Mouse (Mus musculus) forebrain, postnatal 0 days (tissue): ENCODE measurements around the gene Lsamp. TPM values are rescaled to one million over a fixed set of nuclear protein-coding genes. Genes with fewer than 3 reads are reported as not detected.

ENCODE experiments used
- ATAC-seq: fragments of 200-750 bp; cut with Nextera tagmentation; 2 replicates; pipeline ENCODE4 v1.8.0; 2017; ENCODE audit warnings: mild to moderate bottlenecking, moderate library complexity
- DNase-seq: peaks from one replicate; pipeline ENCODE4 v3.0.0-alpha.2; 2015
- H3K27ac ChIP-seq: fragments of 300-500 bp; sonication (generic); 2 replicates; pipeline ENCODE4 v1.5.1; 2014; ENCODE audit warnings: low read depth, mild to moderate bottlenecking, antibody characterized with exemption, low read length, moderate library complexity, mixed read lengths
- H3K27me3 ChIP-seq: fragments of 300-500 bp; sonication (generic); 2 replicates; pipeline ENCODE4 v1.6.1; 2014; ENCODE audit warnings: mild to moderate bottlenecking, low read length, mixed read lengths; ENCODE audit not compliant: insufficient read depth
- H3K36me3 ChIP-seq: fragments of 300-500 bp; sonication (generic); 2 replicates; pipeline ENCODE4 v1.6.1; 2014; ENCODE audit warnings: mild to moderate bottlenecking, moderate library complexity; ENCODE audit not compliant: insufficient read depth
- H3K4me1 ChIP-seq: fragments of 300-500 bp; sonication (generic); 2 replicates; pipeline ENCODE4 v1.6.1; 2014; ENCODE audit warnings: antibody characterized with exemption; ENCODE audit not compliant: insufficient read depth
- H3K4me2 ChIP-seq: fragments of 300-500 bp; sonication (generic); 2 replicates; pipeline ENCODE4 v1.6.1; 2014; ENCODE audit warnings: low read depth, mild to moderate bottlenecking, moderate library complexity
- H3K4me3 ChIP-seq: fragments of 300-500 bp; sonication (generic); 2 replicates; pipeline ENCODE4 v1.5.1; 2014; ENCODE audit warnings: low read depth, low read length, mixed read lengths
- H3K9ac ChIP-seq: fragments of 300-500 bp; sonication (generic); 2 replicates; pipeline ENCODE4 v1.6.1; 2014; ENCODE audit warnings: mild to moderate bottlenecking
- H3K9me3 ChIP-seq: fragments of 300-500 bp; sonication (generic); 2 replicates; pipeline ENCODE4 v1.6.1; 2016; ENCODE audit warnings: low read length
- CTCF ChIP-seq: sonication (generic); IDR thresholded peaks from 2 replicates; pipeline ENCODE4 v1.5.1; 2016; ENCODE audit warnings: antibody characterized with exemption, control low read depth, low read depth
- WGBS: fragments of 180-500 bp; shearing (Covaris S2); extraction: QIAGEN DNeasy Blood & Tissue Kit; methylation state at CpG from one replicate; pipeline ENCODE4 v1.1.7; 2014; 5-methylcytosine and 5-hydroxymethylcytosine counted together
- polyA plus RNA-seq: library from polyadenylated mRNA; unstranded; fragments of >200 nt; fragmentation: Nextera tagmentation; extraction: Ambion mirVana; gene quantifications from 2 replicates; pipeline ENCODE4 v1.2.1, GENCODE M21; 2015
- total RNA-seq: library from RNA; depleted of rRNA; stranded (reverse); fragments of >200 nt; gene quantifications from 2 replicates; pipeline ENCODE4 v1.2.3, GENCODE M21; 2014; rRNA removed

Lsamp gene
- total RNA-seq = 154 and 157 TPM in 2 replicates
- 45.2 and 74.0 TPM in 2 replicates for polyA plus RNA-seq

DNA sequence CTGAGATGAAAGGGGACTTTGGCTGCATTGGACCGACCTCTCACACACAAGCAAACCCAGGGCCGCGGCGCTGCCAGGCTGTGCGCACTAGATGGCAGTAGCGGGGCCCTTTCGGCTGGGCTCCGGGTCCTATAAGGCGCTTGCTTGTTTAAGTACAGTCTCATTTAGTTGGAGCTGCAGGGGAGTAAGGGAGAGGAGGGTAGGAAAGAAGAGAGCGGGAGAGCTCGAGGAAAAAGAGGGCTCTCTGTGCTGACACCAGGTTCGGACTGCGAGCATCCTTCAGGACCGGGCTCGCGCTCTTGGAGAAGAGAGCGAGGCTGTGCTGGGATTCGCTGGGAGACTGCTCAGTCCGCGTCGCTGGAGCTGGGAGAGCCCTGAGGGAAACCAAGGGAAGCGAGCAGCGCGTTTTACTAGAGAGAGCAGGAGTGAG is at the start of gene Lsamp:
TSS of gene Lsamp (plus strand) at position 157 of the 430 bp plus-strand sequence.
- peak; percentile 89 for TF ChIP-seq CTCF
- WGBS = under 1% methylated on average over 24 of the region's 24 CpGs
- peak within 1 kb of the TSS; percentile 75 for H3K9ac ChIP-seq
- H3K4me2 ChIP-seq = peak within 1 kb of the TSS; percentile 66
- H3K4me3 ChIP-seq = peak within 1 kb of the TSS; percentile 63
- no peaks in the 10 kb centered on the region for H3K27me3 ChIP-seq
- 0 out of 2 replicates have a peak, but pooled peaks cover 3% of the 10 kb centered on the region for H3K4me1 ChIP-seq
- peak within 1 kb of the TSS; percentile 73 for H3K27ac ChIP-seq
- H3K36me3 ChIP-seq = no peaks in the 10 kb centered on the region
- ATAC-seq (peak; percentile 94), DNase-seq (peak; percentile 93)
- H3K9me3 ChIP-seq = no peaks in the 10 kb centered on the region

DNA sequence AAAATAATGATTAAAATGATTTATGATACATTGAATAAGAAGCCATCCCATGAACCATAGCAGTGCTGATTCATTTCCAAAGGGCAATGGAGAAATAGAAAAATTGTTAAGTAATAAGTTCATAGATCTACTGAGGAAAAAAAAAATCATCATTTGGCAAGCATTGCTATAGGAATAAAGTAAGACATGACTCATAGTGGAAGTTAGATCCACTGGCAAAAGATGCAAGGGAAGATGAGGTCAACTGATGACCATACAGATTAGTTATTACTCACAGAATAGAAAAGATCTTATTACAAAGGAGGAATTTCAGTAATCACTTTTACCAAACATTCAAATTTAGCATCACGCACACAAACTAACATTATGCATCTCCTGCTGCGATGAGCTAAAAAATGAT is 26.5 kb upstream of the Lsamp start:
- Histone ChIP-seq H3K27ac (no peak overlapping the region), H3K36me3 (no peaks in the 10 kb centered on the region), H3K4me2 (no peak overlapping the region), H3K27me3 (no peaks in the 10 kb centered on the region), H3K4me3 (no peak overlapping the region), H3K9ac (no peak overlapping the region), H3K9me3 (no peaks in the 10 kb centered on the region), H3K4me1 (no peaks in the 10 kb centered on the region)
- TF ChIP-seq CTCF = no peak
- no peak for DNase-seq
- no peak for ATAC-seq
- 98% methylated on average over 2 of the region's 2 CpGs for WGBS

DNA sequence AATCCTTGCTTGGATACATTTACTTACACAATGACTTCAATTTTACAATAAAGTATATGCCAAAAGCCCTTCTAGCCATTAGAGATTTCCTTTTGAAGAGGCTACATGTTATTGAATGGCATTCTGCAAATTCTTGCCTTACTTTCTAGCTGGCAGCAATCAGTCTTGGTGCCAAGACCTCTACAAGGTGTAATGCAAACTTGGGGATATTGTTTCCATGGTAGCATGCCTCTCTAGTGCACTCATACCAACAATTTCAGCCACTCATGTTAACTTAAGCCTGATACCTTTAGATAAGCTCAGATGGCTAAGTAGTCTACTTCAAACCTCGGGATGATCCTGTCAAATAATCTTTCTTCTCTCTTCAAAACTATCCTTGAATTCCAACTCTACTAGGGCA is 11.4 kb upstream of the Lsamp start:
- no peaks in the 10 kb centered on the region for H3K36me3 ChIP-seq
- H3K27ac ChIP-seq = no peak overlapping the region
- no peaks in the 10 kb centered on the region for H3K9me3 ChIP-seq
- H3K27me3 ChIP-seq = no peaks in the 10 kb centered on the region
- no peak overlapping the region for H3K9ac ChIP-seq
- no peaks in the 10 kb centered on the region for H3K4me1 ChIP-seq
- TF ChIP-seq CTCF = no peak
- no peak overlapping the region for H3K4me2 ChIP-seq
- no peak for DNase-seq
- ATAC-seq = no peak
- 65% methylated on average over 1 of the region's 1 CpGs for WGBS
- H3K4me3 ChIP-seq = no peak overlapping the region

DNA sequence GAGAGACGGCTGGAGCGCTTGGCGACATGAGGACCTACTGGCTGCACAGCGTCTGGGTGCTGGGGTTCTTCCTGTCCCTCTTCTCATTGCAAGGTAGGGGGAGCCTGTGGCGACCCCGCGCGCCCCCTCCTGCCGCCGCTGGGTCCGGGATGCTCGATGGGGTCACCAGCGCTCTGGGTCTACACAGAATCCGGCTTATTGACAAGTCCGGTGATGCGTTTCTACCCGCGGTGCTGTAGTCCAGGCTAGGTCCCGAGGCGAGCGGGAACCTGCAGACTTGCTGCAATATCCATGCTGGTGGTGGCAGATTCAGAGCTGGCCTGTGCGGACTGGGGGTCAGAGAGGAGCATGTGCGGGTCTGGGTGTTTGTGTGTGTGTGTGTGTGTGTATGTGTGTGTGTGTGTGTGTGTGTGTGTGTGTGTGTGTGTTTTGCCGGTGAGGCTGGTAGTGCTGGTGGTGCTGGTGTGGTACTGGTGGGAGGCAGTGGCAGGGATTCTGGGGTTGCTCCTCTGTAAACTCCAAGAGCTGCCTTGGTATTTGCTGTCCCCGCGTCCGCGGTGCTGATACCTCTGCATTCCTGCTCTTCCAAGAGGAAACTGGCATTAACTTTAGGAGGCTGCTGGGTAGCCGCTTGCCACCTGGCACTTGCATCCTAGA is 602 bp downstream of the Lsamp start:
- Histone ChIP-seq H3K4me3 (peak overlapping the region; percentile 63), H3K4me2 (peak overlapping the region; percentile 66), H3K9ac (peak overlapping the region; percentile 75), H3K9me3 (no peaks in the 10 kb centered on the region), H3K27me3 (no peaks in the 10 kb centered on the region), H3K27ac (peak overlapping the region; percentile 73), H3K36me3 (no peaks in the 10 kb centered on the region), H3K4me1 (0 out of 2 replicates have a peak, but pooled peaks cover 3% of the 10 kb centered on the region)
- ATAC-seq (peak; percentile 69), DNase-seq (peak; percentile 43)
- WGBS = 2% methylated on average over 29 of the region's 29 CpGs
- no peak for TF ChIP-seq CTCF

DNA sequence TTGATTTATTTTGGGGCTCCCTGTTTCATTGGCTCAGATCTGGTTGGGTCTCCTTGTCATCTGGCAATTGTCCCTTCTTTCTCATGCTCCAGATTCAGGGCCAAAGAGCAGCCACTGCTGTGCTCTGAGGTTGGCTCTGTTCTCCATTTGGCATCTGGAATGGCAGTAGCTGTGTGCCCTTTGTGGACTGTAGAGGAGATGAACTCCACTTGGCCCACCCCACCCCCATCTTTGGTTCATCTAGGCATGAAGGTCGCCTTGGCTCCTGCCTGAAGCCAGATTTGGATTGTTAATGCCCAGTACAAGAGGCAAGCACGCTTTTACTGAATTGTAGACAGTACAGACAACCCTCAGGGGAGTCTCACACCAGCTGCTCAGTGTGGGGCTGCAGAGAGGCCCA is 4.3 kb downstream of the Lsamp start:
- H3K4me1 ChIP-seq = 0 out of 2 replicates have a peak, but pooled peaks cover 3% of the 10 kb centered on the region
- no peak overlapping the region for H3K27ac ChIP-seq
- 70% methylated on average over 2 of the region's 2 CpGs for WGBS
- no peaks in the 10 kb centered on the region for H3K27me3 ChIP-seq
- TF ChIP-seq CTCF = no peak
- no peak overlapping the region for H3K4me2 ChIP-seq
- no peak for DNase-seq
- ATAC-seq = no peak
- no peak overlapping the region for H3K4me3 ChIP-seq
- no peaks in the 10 kb centered on the region for H3K36me3 ChIP-seq
- H3K9me3 ChIP-seq = no peaks in the 10 kb centered on the region
- no peak overlapping the region for H3K9ac ChIP-seq

DNA sequence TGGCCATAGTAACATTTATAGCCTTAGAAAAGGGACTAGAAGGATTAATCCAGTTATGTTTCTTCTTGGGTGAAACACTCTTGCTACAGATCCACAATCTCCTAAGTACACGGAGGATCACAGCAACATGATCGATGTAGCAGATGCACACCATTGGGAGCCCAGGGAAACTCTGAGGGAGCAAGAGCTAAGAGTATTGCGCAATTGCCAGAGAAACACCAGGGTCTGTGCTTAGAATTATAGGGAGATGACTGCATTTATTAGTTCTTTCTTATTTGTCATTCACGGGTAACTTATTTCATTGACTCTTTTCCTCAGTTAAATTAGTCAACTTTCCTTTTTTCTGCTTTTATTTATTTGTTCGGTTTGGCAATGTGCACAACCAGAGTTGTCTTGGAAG is 10.7 kb downstream of the Lsamp start:
- Histone ChIP-seq H3K27me3 (no peaks in the 10 kb centered on the region), H3K4me3 (no peak overlapping the region), H3K4me1 (no peaks in the 10 kb centered on the region), H3K27ac (no peak overlapping the region), H3K9ac (no peak overlapping the region), H3K36me3 (no peaks in the 10 kb centered on the region), H3K4me2 (no peak overlapping the region), H3K9me3 (no peaks in the 10 kb centered on the region)
- DNase-seq = no peak
- no peak for ATAC-seq
- TF ChIP-seq CTCF = no peak
- 92% methylated on average over 5 of the region's 5 CpGs for WGBS

DNA sequence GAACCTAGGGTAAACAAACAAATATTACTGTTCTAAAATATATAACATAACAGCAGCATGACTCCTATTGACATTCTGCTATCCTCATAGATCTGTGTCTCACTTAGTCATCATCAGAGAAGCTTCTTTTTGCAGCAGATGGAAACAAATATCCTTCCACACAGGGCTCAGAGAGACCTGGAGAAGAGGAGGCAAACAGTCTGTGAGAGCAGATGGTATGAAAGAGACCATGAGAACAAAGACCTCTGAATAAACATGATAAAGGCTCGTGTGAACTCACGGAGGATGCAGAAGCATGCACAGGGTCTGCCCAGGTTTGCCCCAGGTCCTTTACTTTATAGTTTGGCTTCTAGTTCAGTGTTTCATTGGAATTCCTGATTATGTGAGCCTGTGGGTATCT is 24.6 kb downstream of the Lsamp start:
- H3K4me1 ChIP-seq = no peaks in the 10 kb centered on the region
- DNase-seq = no peak
- no peaks in the 10 kb centered on the region for H3K9me3 ChIP-seq
- no peaks in the 10 kb centered on the region for H3K27me3 ChIP-seq
- no peak overlapping the region for H3K4me3 ChIP-seq
- H3K9ac ChIP-seq = no peak overlapping the region
- H3K4me2 ChIP-seq = no peak overlapping the region
- no peaks in the 10 kb centered on the region for H3K36me3 ChIP-seq
- no peak for ATAC-seq
- 42% methylated on average over 2 of the region's 2 CpGs for WGBS
- no peak for TF ChIP-seq CTCF
- no peak overlapping the region for H3K27ac ChIP-seq
